ENCODE assay signal across 8 mouse cellular contexts in the genomic region with DNA sequence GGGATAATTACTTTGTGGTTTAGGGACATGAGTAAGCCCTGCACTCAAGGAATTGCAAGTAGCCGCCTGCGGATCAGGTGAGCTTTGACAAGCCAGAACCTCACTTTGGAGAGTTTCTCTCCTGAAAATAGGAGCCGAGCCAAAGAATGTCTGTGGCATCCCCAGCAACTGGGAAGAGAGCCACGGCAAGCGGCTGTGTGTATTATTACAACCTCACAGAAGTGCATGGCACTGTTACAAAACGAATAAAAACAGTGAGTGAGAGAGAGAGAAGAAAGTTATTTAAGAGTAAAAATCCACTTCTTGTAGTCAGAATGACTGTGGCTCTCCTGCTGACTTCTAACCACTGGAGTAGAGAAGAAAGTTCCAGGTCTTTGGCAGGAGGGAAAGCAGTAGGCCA. TPM values are rescaled to one million over a fixed set of nuclear protein-coding genes. Genes with fewer than 3 reads are reported as not detected.
DNase-seq lines count a peak whose midpoint lies in the region; ATAC-seq and TF ChIP-seq lines count a peak whose summit lies in the region.

No protein-coding gene starts in this region.

- peaks cover 16% of the 10 kb centered on the region for H3K4me1 ChIP-seq in heart, postnatal 0 days (ENCODE audit: control insufficient read depth, insufficient read depth)
- H3K4me1 ChIP-seq in limb, embryonic 15.5 days = peaks cover 27% of the 10 kb centered on the region

- ATAC-seq in cerebellum, adult (ENCODE audit: insufficient number of reproducible peaks, low FRiP score, low TSS enrichment) = no peak
- ATAC-seq in Patski = peak; percentile 94
- ATAC-seq in heart, postnatal 0 days (ENCODE audit: insufficient read depth, low read depth) = peak; percentile 58; the same call in 1 of the 2 replicates
- no peak; the same call in 1 of the 2 replicates for ATAC-seq in limb, embryonic 15.5 days (ENCODE audit: insufficient number of reproducible peaks, low FRiP score, low TSS enrichment, low read depth)

- DNase-seq in cerebellum, adult 11 months = peak; percentile 12
- DNase-seq in Patski (ENCODE audit: low read depth, low spot score) = peak; percentile 94
- DNase-seq in fibroblast of lung, adult 2 months (ENCODE audit: low read depth) = peak; percentile 92
- DNase-seq in heart, postnatal 0 days (ENCODE audit: low spot score) = peak; percentile 78
- peak; percentile 22 for DNase-seq in right cerebral cortex, postnatal 4 days
- no peak for DNase-seq in ovary, adult 18-20 months (ENCODE audit: low spot score)

- peak; percentile 24 for TF ChIP-seq CTCF in Patski (IDR thresholded peaks at IDR 0.05)
- TF ChIP-seq CTCF in heart, postnatal 0 days (IDR thresholded peaks at IDR 0.05; ENCODE audit: low read depth) = no peak

- no peak overlapping the region for H3K4me2 ChIP-seq in heart, postnatal 0 days (ENCODE audit: low read depth, low read length)
- no peak overlapping the region for H3K4me2 ChIP-seq in limb, embryonic 15.5 days

- peaks cover 3% of the 10 kb centered on the region for H3K27me3 ChIP-seq in Patski
- no peaks in the 10 kb centered on the region for H3K27me3 ChIP-seq in heart, postnatal 0 days (ENCODE audit: control insufficient read depth, insufficient read depth, low read length)
- H3K27me3 ChIP-seq in limb, embryonic 15.5 days = no peaks in the 10 kb centered on the region

- 9% methylated on average over 6 of the region's 6 CpGs for WGBS in heart, postnatal 0 days
- WGBS in limb, embryonic 15.5 days = 11% methylated on average over 6 of the region's 6 CpGs

- CTCF ChIA-PET in Patski (lab: Charles Lee) = interaction anchor here (1.2 to 1.4 kb wide), 2 partner anchors 18 to 46 kb away, joined by 3 read pairs; no protein-coding TSS in a partner anchor

- no peak overlapping the region for H3K4me3 ChIP-seq in heart, postnatal 0 days (ENCODE audit: low read depth, low read length)
- no peak overlapping the region for H3K4me3 ChIP-seq in limb, embryonic 15.5 days

- in situ Hi-C loops in Patski (cut with MboI; ENCODE audit: low pct_unique_long_range_greater_than_20kb) = loop anchor here (10.0 to 25.0 kb wide), 2 partner anchors 328 to 374 kb away; no protein-coding TSS in a partner anchor

- no peaks in the 10 kb centered on the region for H3K36me3 ChIP-seq in heart, postnatal 0 days (replicated peaks; ENCODE audit: control insufficient read depth, insufficient read depth, low read length)
- H3K36me3 ChIP-seq in limb, embryonic 15.5 days = no peaks in the 10 kb centered on the region

- POLR2A ChIA-PET in Patski (lab: Charles Lee) = interaction anchor here (0.6 to 0.8 kb wide), 2 partner anchors 117 to 558 kb away, joined by 3 to 5 read pairs; no protein-coding TSS in a partner anchor

- no peak for TF ChIP-seq EP300 in heart, postnatal 0 days (IDR thresholded peaks at IDR 0.05; ENCODE audit: low read depth)

- no peak overlapping the region for H3K9ac ChIP-seq in heart, postnatal 0 days (replicated peaks; ENCODE audit: low read depth, low read length)
- H3K9ac ChIP-seq in limb, embryonic 15.5 days = no peak overlapping the region

- peak overlapping the region; percentile 63; the same call in 1 of the 2 replicates for H3K27ac ChIP-seq in heart, postnatal 0 days (ENCODE audit: low read depth)
- H3K27ac ChIP-seq in limb, embryonic 15.5 days = peak overlapping the region; percentile 75

- H3K9me3 ChIP-seq in heart, postnatal 0 days (replicated peaks; ENCODE audit: control insufficient read depth, low read length) = no peaks in the 10 kb centered on the region
- H3K9me3 ChIP-seq in limb, embryonic 15.5 days = no peaks in the 10 kb centered on the region

RNA-seq across cellular contexts. Expression of gene Sgce, which starts 6.5 kb away (rescaled TPM):
- 94.8 TPM for polyA plus RNA-seq in Patski (2021)
- total RNA-seq in heart, postnatal 0 days (2014; rRNA removed; ENCODE audit: low replicate concordance) = 31.3 and 36.6 TPM in 2 replicates
- 50.8 and 53.0 TPM in 2 replicates for polyA plus RNA-seq in heart, postnatal 0 days (2015; fragmentation: Nextera tagmentation; extraction: Ambion mirVana)
- 79.9 and 84.9 TPM in 2 replicates for polyA plus RNA-seq in limb, embryonic 15.5 days (2015; fragmentation: Nextera tagmentation; extraction: Ambion mirVana)

RNA-seq across cellular contexts. Expression of gene Peg10, which starts 6.6 kb away (rescaled TPM):
- 17.4 TPM for polyA plus RNA-seq in Patski (2021)
- total RNA-seq in heart, postnatal 0 days (2014; rRNA removed; ENCODE audit: low replicate concordance) = 6.5 and 9.3 TPM in 2 replicates
- polyA plus RNA-seq in heart, postnatal 0 days (2015; fragmentation: Nextera tagmentation; extraction: Ambion mirVana) = 0.41 and 0.42 TPM in 2 replicates
- polyA plus RNA-seq in limb, embryonic 15.5 days (2015; fragmentation: Nextera tagmentation; extraction: Ambion mirVana) = 7.0 and 9.1 TPM in 2 replicates

Comparison
In these comparisons a context has a peak if more than half of its experiments do, and no peak if none do; other contexts are left out.
1. ATAC-seq: peak in Patski (single experiment) and heart, postnatal 0 days (single experiment); none in cerebellum, adult (single experiment) and limb, embryonic 15.5 days (single experiment).